Mouse (Mus musculus): ENCODE data around the gene Ssh1. TPM values are rescaled to one million over a fixed set of nuclear protein-coding genes. Genes with fewer than 3 reads are reported as not detected.

The Ssh1 gene
- total and polyA plus RNA-seq, 3 experiments: 3.0 to 8.2 (median 8.1) TPM

- Histone ChIP-seq H3K27me3 (replicated peaks) (peaks cover 3% of the 10 kb centered on the region), H3K9me3 (replicated peaks; ENCODE audit: low read length) (peaks cover 16% of the 10 kb centered on the region), H3K36me3 (replicated peaks in 1 of 2; ENCODE audit: control insufficient read depth in 1 of 2, insufficient read depth in 1 of 2, low read length in 1 of 2) (no peaks in the 10 kb centered on the region), H3K4me2 (ENCODE audit: insufficient read depth, low read depth, poor library complexity, severe bottlenecking) (no peak overlapping the region), H3K79me2 (replicated peaks; ENCODE audit: control insufficient read depth, extremely low read depth, insufficient read depth, poor library complexity, severe bottlenecking) (no peaks in the 10 kb centered on the region), H3K4me1 (ENCODE audit: control insufficient read depth in 1 of 2, insufficient read depth in 2 of 2) (no peaks in the 10 kb centered on the region), H3K27ac (ENCODE audit: insufficient read depth, low read depth) (no peak overlapping the region), H3K9ac (ENCODE audit: insufficient read depth, low read depth) (no peak overlapping the region), H3K4me3 (replicated peaks in 1 of 3; ENCODE audit: low read depth in 2 of 3, low read length in 2 of 3, poor library complexity in 1 of 3) (no peak overlapping the region)
- in situ Hi-C loops (cut with MboI; ENCODE audit: low pct_ligation_motif_present, low pct_unique_long_range_greater_than_20kb, low sequenced_read_pairs) (no loop called here), dilution Hi-C loops (cut with MboI; ENCODE audit: extremely low pct_ligation_motif_present, extremely low pct_unique_long_range_greater_than_20kb, low sequenced_read_pairs) (no loop called here)
- no peak for DNase-seq (ENCODE audit: extremely low read depth)
- TF ChIP-seq USF1 (IDR thresholded peaks at IDR 0.05; ENCODE audit: low read depth, low read length) (no peak), UBTF (IDR thresholded peaks at IDR 0.05; ENCODE audit: low read depth, low read length) (no peak), POLR2A (IDR thresholded peaks at IDR 0.05; ENCODE audit: low read depth, low read length) (no peak), KAT2A (IDR thresholded peaks at IDR 0.05; ENCODE audit: insufficient replicate concordance, low read length) (no peak)
Measured at GRCm38 (mm10) chr5:114032161-114032763, 38.6 kb upstream of the Ssh1 start.

- dilution Hi-C loops (cut with MboI; ENCODE audit: extremely low pct_ligation_motif_present, extremely low pct_unique_long_range_greater_than_20kb, low sequenced_read_pairs) (no loop called here), in situ Hi-C loops (cut with MboI; ENCODE audit: low pct_ligation_motif_present, low pct_unique_long_range_greater_than_20kb, low sequenced_read_pairs) (no loop called here)
- no peak for TF ChIP-seq MYC (IDR thresholded peaks at IDR 0.05; ENCODE audit: low read depth, low read length)
- no peak for TF ChIP-seq EP300 (IDR thresholded peaks at IDR 0.05; ENCODE audit: low read length)
- TF ChIP-seq CHD1 (IDR thresholded peaks at IDR 0.05; ENCODE audit: low read depth, low read length): no peak
- TF ChIP-seq RAD21 (IDR thresholded peaks at IDR 0.05; ENCODE audit: low read depth, low read length): no peak
- no peak for TF ChIP-seq USF2 (conservative IDR thresholded peaks at IDR 0.05; ENCODE audit: low read depth, low read length)
- TF ChIP-seq ETS1 (conservative IDR thresholded peaks at IDR 0.05; ENCODE audit: low read depth, low read length): no peak
- TF ChIP-seq TBP (conservative IDR thresholded peaks at IDR 0.05; ENCODE audit: low read depth, low read length): no peak
- TF ChIP-seq ZC3H11A (IDR thresholded peaks at IDR 0.05; ENCODE audit: low read depth, low read length): no peak
- no peak for TF ChIP-seq ELF1 (IDR thresholded peaks at IDR 0.05; ENCODE audit: low read depth, low read length)
- no peak for TF ChIP-seq ZMIZ1 (IDR thresholded peaks at IDR 0.05; ENCODE audit: low read depth, low read length)
- no peak for TF ChIP-seq JUN (IDR thresholded peaks at IDR 0.05; ENCODE audit: insufficient read depth, low read depth, low read length)
- TF ChIP-seq PAX5 (IDR thresholded peaks at IDR 0.05; ENCODE audit: low read length): no peak
- no peak for TF ChIP-seq BHLHE40 (IDR thresholded peaks at IDR 0.05; ENCODE audit: low read depth, low read length)
- TF ChIP-seq HCFC1 (IDR thresholded peaks at IDR 0.05; ENCODE audit: low read depth, low read length): no peak
- no peak for TF ChIP-seq POLR2A (IDR thresholded peaks at IDR 0.05; ENCODE audit: low read depth, low read length)
- no peak for TF ChIP-seq SMC3 (IDR thresholded peaks at IDR 0.05; ENCODE audit: low read depth, low read length)
- TF ChIP-seq IRF4 (IDR thresholded peaks at IDR 0.05; ENCODE audit: low read depth, low read length): no peak
- no peak for TF ChIP-seq JUND (conservative IDR thresholded peaks at IDR 0.05; ENCODE audit: low read depth, low read length)
- Histone ChIP-seq H3K9ac (ENCODE audit: insufficient read depth, low read depth) (no peak overlapping the region), H3K4me1 (ENCODE audit: control insufficient read depth in 1 of 2, insufficient read depth in 2 of 2) (no peaks in the 10 kb centered on the region), H3K79me2 (replicated peaks; ENCODE audit: control insufficient read depth, extremely low read depth, insufficient read depth, poor library complexity, severe bottlenecking) (no peaks in the 10 kb centered on the region), H3K27ac (ENCODE audit: insufficient read depth, low read depth) (no peak overlapping the region), H3K36me3 (replicated peaks in 1 of 2; ENCODE audit: control insufficient read depth in 1 of 2, insufficient read depth in 1 of 2, low read length in 1 of 2) (no peaks in the 10 kb centered on the region), H3K4me3 (replicated peaks in 1 of 3; ENCODE audit: low read depth in 2 of 3, low read length in 2 of 3, poor library complexity in 1 of 3) (no peak overlapping the region), H3K27me3 (replicated peaks) (no peaks in the 10 kb centered on the region), H3K4me2 (ENCODE audit: insufficient read depth, low read depth, poor library complexity, severe bottlenecking) (no peak overlapping the region), H3K9me3 (replicated peaks; ENCODE audit: low read length) (peaks cover 16% of the 10 kb centered on the region)
- DNase-seq (ENCODE audit: extremely low read depth): no peak
Measured at GRCm38 (mm10) chr5:114030652-114031051, 37.0 kb upstream of the Ssh1 start.

Data from CH12.LX (cell line).